Mouse (Mus musculus) ES-E14 (cell line): ENCODE results near the gene Snrnp35. TPM values are rescaled to one million over a fixed set of nuclear protein-coding genes. Genes with fewer than 3 reads are reported as not detected.
A peak's percentile ranks its signal among the peaks of the same experiment; 100 is the strongest.

Experiments used
- DNase-seq: peaks from one replicate; pipeline ENCODE4 v3.0.0-alpha.2; 2013; ENCODE audit warnings: low read depth, low spot score
- H3K27ac ChIP-seq: 2 replicates; pipeline ENCODE4 v1.5.1; 2012; ENCODE audit warnings: low read depth, mild to moderate bottlenecking, low read length, moderate library complexity, mixed read lengths; ENCODE audit not compliant: poor library complexity, insufficient read depth, severe bottlenecking
- H3K36me3 ChIP-seq: 2 replicates; pipeline ENCODE4 v1.6.1; 2012; ENCODE audit warnings: mild to moderate bottlenecking, low read length, moderate library complexity, mixed read lengths; ENCODE audit not compliant: control insufficient read depth, poor library complexity, insufficient read depth, severe bottlenecking
- H3K4me1 ChIP-seq, 2 experiments: fragments of 150-350 bp in 1 of 2; sonication (generic) in 1 of 2; 2 replicates each; pipeline ENCODE4 v1.6.1; 2012; ENCODE audit warnings: low read length in 2 of 2, mild to moderate bottlenecking in 1 of 2, mixed read lengths in 1 of 2; ENCODE audit not compliant: control insufficient read depth in 2 of 2, insufficient read depth in 2 of 2, poor library complexity in 1 of 2
- H3K4me3 ChIP-seq, 2 experiments: fragments of 150-350 bp in 1 of 2; sonication (generic) in 1 of 2; 2 replicates each; pipeline ENCODE4 v1.5.1; 2012; ENCODE audit warnings: low read length in 2 of 2, low read depth in 1 of 2, mild to moderate bottlenecking in 1 of 2, mixed read lengths in 1 of 2; ENCODE audit not compliant: insufficient read depth in 1 of 2, poor library complexity in 1 of 2, severe bottlenecking in 1 of 2
- H3K9ac ChIP-seq: 2 replicates; pipeline ENCODE4 v1.6.1; 2012; ENCODE audit warnings: low read depth, mild to moderate bottlenecking, low read length, mixed read lengths; ENCODE audit not compliant: poor library complexity, insufficient read depth, severe bottlenecking
- H3K9me3 ChIP-seq: fragments of 150-350 bp; sonication (generic); 2 replicates; pipeline ENCODE4 v1.6.1; 2012; ENCODE audit warnings: low read depth, mild to moderate bottlenecking, low read length; ENCODE audit not compliant: control insufficient read depth, insufficient read depth
- CHD2 ChIP-seq: IDR thresholded peaks from 2 replicates; pipeline ENCODE4 v1.6.1; 2014; ENCODE audit warnings: mild to moderate bottlenecking, low read depth, low read length, inconsistent platforms
- HCFC1 ChIP-seq: IDR thresholded peaks from 2 replicates; pipeline ENCODE4 v1.6.1; 2012; ENCODE audit warnings: low read length, inconsistent platforms, borderline replicate concordance; ENCODE audit not compliant: insufficient read depth
- MAFK ChIP-seq: IDR thresholded peaks from 2 replicates; pipeline ENCODE4 v1.6.1; 2014; ENCODE audit warnings: mild to moderate bottlenecking, low read depth, low read length, inconsistent platforms; ENCODE audit not compliant: insufficient read depth
- ZC3H11A ChIP-seq: IDR thresholded peaks from 2 replicates; pipeline ENCODE4 v1.6.1; 2012; ENCODE audit warnings: low read depth, mild to moderate bottlenecking, inconsistent platforms, low read length, borderline replicate concordance
- ZNF384 ChIP-seq: IDR thresholded peaks from 2 replicates; pipeline ENCODE4 v1.6.1; 2012; ENCODE audit warnings: low read depth, low read length, inconsistent platforms
- in situ Hi-C, 2 experiments: fragments of 600-800 bp; cut with MboI; formaldehyde crosslinking; loops; one replicate each; pipeline ENCODE4 v1.15.1; 2025; ENCODE audit warnings: low sequenced_read_pairs in 2 of 2, inconsistent platforms in 1 of 2; ENCODE audit not compliant: unreplicated experiment in 2 of 2
- total RNA-seq: library from RNA; depleted of rRNA; stranded (reverse); fragments of 300-350 nt; gene quantifications from 2 replicates; pipeline ENCODE4 v1.2.3, GENCODE M21; 2012; rRNA removed

The Snrnp35 gene
- total RNA-seq = 7.5 and 10.6 TPM in 2 replicates

- TF ChIP-seq ZNF384 (no peak), ZC3H11A (peak; percentile 100), HCFC1 (peak; percentile 79; the same call in 1 of the 2 replicates), CHD2 (peak; percentile 65; the same call in 1 of the 2 replicates), MAFK (peak; percentile 28; the same call in 1 of the 2 replicates)
- peak within 1 kb of the TSS; percentile 83 to 88 for H3K4me3 ChIP-seq
- in situ Hi-C loops = no loop called here
- H3K27ac ChIP-seq = peak within 1 kb of the TSS; percentile 96
- H3K36me3 ChIP-seq = no peaks in the 10 kb centered on the region
- H3K4me1 ChIP-seq = 0 out of 4 replicates have a peak, but pooled peaks cover 0 to 3% of the 10 kb centered on the region in 2 experiments
- H3K9me3 ChIP-seq = no peaks in the 10 kb centered on the region
- H3K9ac ChIP-seq = peak within 1 kb of the TSS; percentile 95
- peak; percentile 72 for DNase-seq
Observed at GRCm38 (mm10) chr5:124482966-124483654, at the start of gene Snrnp35. Gene Snrnp35, plus strand, starts transcription at chr5:124483134.

GRCm38 (mm10) chr5:124438229-124438628, 44.7 kb upstream of the Snrnp35 start:
- peaks cover 0 to 2% of the 10 kb centered on the region in 2 experiments; a peak in 1 of 4 replicates for H3K4me1 ChIP-seq
- no peaks in the 10 kb centered on the region for H3K36me3 ChIP-seq
- DNase-seq = no peak
- H3K4me3 ChIP-seq = no peak overlapping the region
- H3K9ac ChIP-seq = peak overlapping the region; percentile 75; the same call in 1 of the 2 replicates
- in situ Hi-C loops = no loop called here
- no peaks in the 10 kb centered on the region for H3K9me3 ChIP-seq
- TF ChIP-seq ZC3H11A (no peak), MAFK (no peak), HCFC1 (no peak), CHD2 (no peak), ZNF384 (no peak)
- H3K27ac ChIP-seq = no peak overlapping the region

- Histone ChIP-seq H3K4me1 (peaks cover 0 to 2% of the 10 kb centered on the region in 2 experiments; a peak in 1 of 4 replicates), H3K27ac (no peak overlapping the region), H3K4me3 (peak overlapping the region; percentile 75 to 81), H3K9ac (peak overlapping the region; percentile 75; the same call in 1 of the 2 replicates), H3K9me3 (no peaks in the 10 kb centered on the region), H3K36me3 (no peaks in the 10 kb centered on the region)
- in situ Hi-C loops = no loop called here
- DNase-seq = no peak
- TF ChIP-seq CHD2 (no peak), ZC3H11A (no peak), HCFC1 (no peak), MAFK (no peak), ZNF384 (no peak)
Observed at GRCm38 (mm10) chr5:124438746-124439145, 44.2 kb upstream of the Snrnp35 start.

GRCm38 (mm10) chr5:124439447-124440093, 43.4 kb upstream of the Snrnp35 start, which contains the start of gene Kmt5a:
Gene Kmt5a, plus strand, starts transcription at chr5:124439930.
- Histone ChIP-seq H3K9me3 (no peaks in the 10 kb centered on the region), H3K36me3 (no peaks in the 10 kb centered on the region), H3K4me1 (peaks cover 0 to 2% of the 10 kb centered on the region in 2 experiments; a peak in 1 of 4 replicates), H3K4me3 (peak within 1 kb of the TSS; percentile 81 to 98), H3K9ac (peak within 1 kb of the TSS; percentile 96), H3K27ac (peak within 1 kb of the TSS; percentile 82)
- TF ChIP-seq ZNF384 (peak; percentile 74), CHD2 (peak; percentile 78; the same call in 1 of the 2 replicates), MAFK (no peak)
- peak; percentile 95 for DNase-seq
- in situ Hi-C loops = no loop called here
